Mouse (Mus musculus): ENCODE measurements around the gene Hist2h3c2. TPM values are rescaled to one million over a fixed set of nuclear protein-coding genes. Genes with fewer than 3 reads are reported as not detected.
"Not testable (repeated sequence)": the region's sequence is repeated elsewhere in the genome, so short reads cannot be mapped to it uniquely, and the experiment has no call there.

Gene Hist2h3c2
- polyA plus RNA-seq, 1 experiment from 2014 or later = 2.7 TPM

DNA sequence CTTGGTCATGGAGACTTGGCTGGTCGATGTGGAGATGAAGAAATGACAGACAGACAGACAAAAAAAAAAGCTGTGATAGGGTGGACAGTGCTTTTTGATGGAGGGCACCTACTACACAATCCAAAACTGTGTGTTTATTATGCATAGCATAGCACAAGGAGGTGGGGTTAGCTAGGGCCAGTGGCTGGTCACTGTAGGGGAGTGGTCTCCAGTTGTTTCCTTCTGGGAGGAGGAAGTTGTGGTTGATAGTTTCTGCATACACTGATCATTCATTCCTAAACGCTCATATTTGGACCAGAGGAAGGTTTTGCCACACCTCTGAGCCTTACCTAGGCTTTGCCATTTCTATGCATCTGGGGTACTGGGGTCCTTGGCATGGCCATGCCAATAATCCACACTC, 8.5 kb downstream of the Hist2h3c2 start:
- H3K27ac ChIP-seq (ENCODE audit: low read length) = no peak overlapping the region
- no peak overlapping the region for H3K9ac ChIP-seq (ENCODE audit: low read length)
- no peaks in the 10 kb centered on the region for H3K36me3 ChIP-seq (ENCODE audit: control insufficient read depth, insufficient read depth)
- H3K27me3 ChIP-seq (ENCODE audit: control insufficient read depth, insufficient read depth, low read length) = no peaks in the 10 kb centered on the region
- H3K9me3 ChIP-seq (replicated peaks; ENCODE audit: control insufficient read depth, low read length) = no peaks in the 10 kb centered on the region
- no peak for ATAC-seq (replicated peaks; ENCODE audit: extremely low read depth, insufficient read depth, low FRiP score)
- no peaks in the 10 kb centered on the region; the same call in 1 of the 2 replicates for H3K4me1 ChIP-seq (ENCODE audit: control insufficient read depth, insufficient read depth, low read length)
- 79% methylated on average over 2 of the region's 2 CpGs for WGBS
- no peak overlapping the region for H3K4me2 ChIP-seq (ENCODE audit: low read depth, low read length)
- H3K4me3 ChIP-seq (ENCODE audit: low read length) = no peak overlapping the region

DNA sequence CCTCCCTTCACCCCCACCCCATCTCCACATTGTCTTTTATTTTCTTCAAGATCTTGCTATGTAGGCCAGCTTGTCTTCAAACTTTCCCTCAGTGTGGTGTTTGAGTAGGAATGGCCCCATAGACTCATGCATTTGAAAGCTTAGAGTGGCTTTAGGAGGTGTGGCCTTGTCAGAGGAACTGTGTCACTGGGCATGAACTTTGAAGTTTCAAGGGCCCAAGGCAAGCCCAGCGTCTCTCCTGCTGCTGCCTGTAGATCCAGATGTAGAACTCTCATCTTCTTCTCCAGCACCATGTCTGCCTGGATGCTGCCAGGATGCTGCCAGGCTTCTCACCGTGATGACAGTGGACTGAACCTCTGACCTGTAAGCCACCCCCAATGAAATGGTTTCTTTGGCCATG, 10.1 kb downstream of the Hist2h3c2 start:
- Histone ChIP-seq H3K9me3 (replicated peaks; ENCODE audit: control insufficient read depth, low read length) (no peaks in the 10 kb centered on the region), H3K4me3 (ENCODE audit: low read length) (no peak overlapping the region), H3K4me1 (ENCODE audit: control insufficient read depth, insufficient read depth, low read length) (peaks cover 2% of the 10 kb centered on the region; the same call in 1 of the 2 replicates), H3K27me3 (ENCODE audit: control insufficient read depth, insufficient read depth, low read length) (no peaks in the 10 kb centered on the region), H3K27ac (ENCODE audit: low read length) (no peak overlapping the region), H3K9ac (ENCODE audit: low read length) (no peak overlapping the region), H3K4me2 (ENCODE audit: low read depth, low read length) (no peak overlapping the region), H3K36me3 (ENCODE audit: control insufficient read depth, insufficient read depth) (no peaks in the 10 kb centered on the region)
- 53% methylated on average over 2 of the region's 2 CpGs for WGBS
- ATAC-seq (replicated peaks; ENCODE audit: extremely low read depth, insufficient read depth, low FRiP score) = no peak

DNA sequence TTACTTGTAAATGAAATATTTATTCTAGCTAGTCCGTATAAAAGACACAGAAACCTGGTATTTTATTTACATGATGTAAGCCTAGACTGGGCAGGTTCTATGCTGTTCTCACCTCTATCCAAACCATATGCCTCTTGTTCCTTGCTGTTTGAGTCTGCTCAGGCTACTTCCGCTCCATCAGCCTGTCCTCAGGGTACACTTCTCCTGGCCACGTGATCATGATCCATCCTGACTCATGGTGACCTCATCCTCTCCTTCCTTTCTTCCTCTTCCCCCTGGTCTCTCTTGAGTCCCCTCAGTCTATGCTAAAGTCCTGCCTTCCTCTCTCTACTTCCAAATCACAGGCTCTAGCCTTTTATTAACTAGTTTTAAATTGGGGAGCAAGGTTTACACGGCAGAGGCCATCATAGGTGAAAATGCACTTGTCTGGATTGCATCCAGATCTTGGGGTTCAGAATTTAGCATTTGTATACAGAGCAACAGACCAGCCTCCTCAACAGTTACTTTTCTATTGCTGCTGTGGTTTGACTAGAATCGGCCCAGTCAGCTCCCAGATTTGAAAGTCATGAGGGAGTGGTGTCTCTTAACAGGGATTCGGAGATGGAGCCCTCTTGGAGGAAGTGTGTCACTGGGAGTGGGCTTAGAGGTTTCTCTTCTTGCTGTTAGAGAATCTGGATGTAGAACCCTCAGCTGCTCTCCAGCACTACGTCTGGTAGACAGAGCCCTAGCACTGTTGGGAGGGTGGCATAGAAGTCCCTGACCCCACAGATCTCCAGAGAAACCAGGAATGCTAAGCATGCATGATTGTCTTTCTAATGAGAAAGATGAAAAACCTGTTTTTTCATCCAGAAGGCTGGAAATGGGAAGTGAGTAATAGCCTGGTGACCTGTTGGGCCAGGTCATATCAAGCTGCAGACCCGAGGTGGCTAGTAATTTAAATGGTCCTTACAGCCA, 12.0 kb downstream of the Hist2h3c2 start:
- Histone ChIP-seq H3K4me1 (ENCODE audit: control insufficient read depth, insufficient read depth, low read length) (peaks cover 17% of the 10 kb centered on the region), H3K27me3 (ENCODE audit: control insufficient read depth, insufficient read depth, low read length) (no peaks in the 10 kb centered on the region), H3K9ac (ENCODE audit: low read length) (no peak overlapping the region), H3K27ac (ENCODE audit: low read length) (no peak overlapping the region), H3K4me2 (ENCODE audit: low read depth, low read length) (no peak overlapping the region), H3K36me3 (ENCODE audit: control insufficient read depth, insufficient read depth) (no peaks in the 10 kb centered on the region), H3K9me3 (replicated peaks; ENCODE audit: control insufficient read depth, low read length) (no peaks in the 10 kb centered on the region), H3K4me3 (ENCODE audit: low read length) (no peak overlapping the region)
- WGBS = 60% methylated on average over 8 of the region's 8 CpGs
- ATAC-seq (replicated peaks; ENCODE audit: extremely low read depth, insufficient read depth, low FRiP score) = no peak

DNA sequence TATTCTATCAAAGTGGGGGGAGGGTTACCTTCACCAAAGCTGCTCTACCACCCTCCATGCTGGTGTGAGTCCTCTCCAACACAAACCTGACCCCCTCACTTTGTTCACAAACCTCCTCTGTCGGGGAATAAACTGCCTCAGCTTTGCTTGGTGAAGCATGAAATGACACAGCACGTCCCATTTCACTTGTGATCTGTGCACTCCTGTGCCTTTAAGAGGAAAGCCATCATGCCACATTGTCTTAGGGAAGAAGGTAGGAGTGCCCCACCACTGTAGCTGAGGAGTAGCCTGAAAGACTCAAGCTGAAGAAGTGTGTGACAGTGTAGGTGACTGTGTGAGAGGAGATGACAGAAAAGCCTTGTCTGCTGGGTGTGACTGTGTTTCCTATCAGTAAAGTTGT, 13.5 kb downstream of the Hist2h3c2 start:
- Histone ChIP-seq H3K9me3 (replicated peaks; ENCODE audit: control insufficient read depth, low read length) (no peaks in the 10 kb centered on the region), H3K27ac (ENCODE audit: low read length) (no peak overlapping the region), H3K27me3 (ENCODE audit: control insufficient read depth, insufficient read depth, low read length) (no peaks in the 10 kb centered on the region), H3K36me3 (ENCODE audit: control insufficient read depth, insufficient read depth) (no peaks in the 10 kb centered on the region), H3K4me3 (ENCODE audit: low read length) (no peak overlapping the region), H3K9ac (ENCODE audit: low read length) (peak overlapping the region; percentile 21; the same call in 1 of the 2 replicates), H3K4me2 (ENCODE audit: low read depth, low read length) (no peak overlapping the region), H3K4me1 (ENCODE audit: control insufficient read depth, insufficient read depth, low read length) (peaks cover 22% of the 10 kb centered on the region)
- 29% methylated on average over 2 of the region's 2 CpGs for WGBS
- ATAC-seq (replicated peaks; ENCODE audit: extremely low read depth, insufficient read depth, low FRiP score) = no peak

DNA sequence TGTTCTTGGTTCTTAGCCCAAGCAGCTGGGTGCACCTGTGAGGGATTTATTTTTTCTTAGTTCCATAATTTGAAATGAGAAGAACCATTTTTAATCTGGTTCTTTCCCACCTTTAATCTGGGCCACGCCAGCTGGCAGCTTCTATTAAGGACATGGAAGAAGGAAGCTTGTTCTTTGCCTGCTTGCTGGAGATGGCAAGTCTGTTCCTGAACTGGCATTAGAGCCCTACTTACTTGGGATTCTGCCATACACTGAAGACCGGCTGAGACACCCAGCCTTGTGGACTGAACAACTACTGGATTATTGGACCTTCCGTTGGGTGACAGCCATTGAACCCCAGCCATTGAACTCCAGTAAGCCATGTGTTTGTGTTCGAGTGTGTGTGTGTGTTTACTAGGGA, 16.2 kb downstream of the Hist2h3c2 start:
- WGBS = 89% methylated on average over 4 of the region's 4 CpGs
- ATAC-seq (replicated peaks; ENCODE audit: extremely low read depth, insufficient read depth, low FRiP score) = no peak
- H3K27me3 ChIP-seq (ENCODE audit: control insufficient read depth, insufficient read depth, low read length) = no peaks in the 10 kb centered on the region
- H3K27ac ChIP-seq (ENCODE audit: low read length) = no peak overlapping the region
- peak overlapping the region; percentile 91 for H3K4me2 ChIP-seq (ENCODE audit: low read depth, low read length)
- no peak overlapping the region for H3K4me3 ChIP-seq (ENCODE audit: low read length)
- H3K36me3 ChIP-seq (ENCODE audit: control insufficient read depth, insufficient read depth) = no peaks in the 10 kb centered on the region
- H3K9ac ChIP-seq (ENCODE audit: low read length) = no peak overlapping the region
- H3K9me3 ChIP-seq (replicated peaks; ENCODE audit: control insufficient read depth, low read length) = no peaks in the 10 kb centered on the region
- H3K4me1 ChIP-seq (ENCODE audit: control insufficient read depth, insufficient read depth, low read length) = peaks cover 28% of the 10 kb centered on the region

DNA sequence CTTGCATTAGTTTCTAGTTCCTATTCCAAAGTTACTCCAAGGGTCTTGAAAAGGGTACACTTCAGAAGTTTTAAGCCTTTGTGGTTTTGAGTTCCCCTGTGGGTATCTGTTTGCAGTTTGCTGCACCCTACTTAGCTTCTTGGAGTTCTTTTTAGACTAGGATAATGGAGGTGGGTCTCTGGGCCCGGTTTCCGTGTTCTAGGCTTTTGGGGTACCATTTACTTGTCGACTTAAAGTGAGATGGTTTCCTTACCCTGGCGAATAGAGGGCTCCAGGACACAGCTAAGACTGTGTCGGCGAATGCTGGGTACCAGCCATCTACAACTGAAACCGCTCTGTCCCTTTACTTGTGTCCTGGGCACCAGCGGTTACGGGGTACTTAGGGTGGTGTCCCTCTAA, 17.3 kb downstream of the Hist2h3c2 start:
- no peak for ATAC-seq (replicated peaks; ENCODE audit: extremely low read depth, insufficient read depth, low FRiP score)
- WGBS = 25% methylated on average over 9 of the region's 9 CpGs
- H3K4me1 ChIP-seq (ENCODE audit: control insufficient read depth, insufficient read depth, low read length) = peaks cover 28% of the 10 kb centered on the region

DNA sequence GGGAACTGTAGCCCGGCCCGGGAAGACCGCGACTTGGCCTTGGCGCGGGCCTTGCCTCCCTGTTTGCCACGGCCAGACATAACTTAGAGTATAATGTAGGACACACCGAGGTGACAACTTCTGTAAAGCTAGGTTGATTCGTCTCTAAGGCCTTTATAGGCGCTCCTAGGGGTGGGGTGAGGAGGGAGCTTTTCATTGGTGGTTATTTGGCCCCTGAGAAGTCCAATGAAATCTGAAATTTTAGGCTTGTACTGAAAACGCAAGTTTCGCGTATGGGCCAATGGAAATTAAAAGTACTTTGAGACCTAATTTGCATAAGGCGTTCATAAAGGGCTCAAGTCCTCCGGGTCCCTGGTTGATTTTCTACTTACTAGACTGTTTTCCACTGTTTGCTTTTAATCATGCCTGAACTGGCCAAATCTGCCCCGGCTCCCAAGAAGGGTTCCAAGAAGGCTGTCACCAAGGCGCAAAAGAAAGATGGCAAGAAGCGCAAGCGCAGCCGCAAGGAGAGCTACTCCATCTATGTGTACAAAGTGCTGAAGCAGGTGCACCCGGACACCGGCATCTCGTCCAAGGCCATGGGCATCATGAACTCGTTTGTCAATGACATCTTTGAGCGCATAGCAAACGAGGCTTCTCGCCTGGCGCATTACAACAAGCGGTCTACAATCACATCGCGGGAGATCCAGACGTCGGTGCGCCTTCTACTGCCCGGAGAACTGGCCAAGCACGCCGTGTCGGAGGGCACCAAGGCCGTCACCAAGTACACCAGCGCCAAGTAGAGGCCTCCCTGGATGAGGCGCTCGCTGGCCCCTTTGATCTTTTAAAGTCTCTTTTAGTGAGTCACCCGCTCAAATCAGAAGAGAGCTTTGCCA, 17.9 kb downstream of the Hist2h3c2 start, which contains the start of the genes Hist2h2ac and Hist2h2be:
Gene Hist2h2ac, minus strand, starts transcription at position 116 of the 875 bp plus-strand sequence.
Gene Hist2h2be, plus strand, starts transcription at position 355 of the 875 bp plus-strand sequence.
- Histone ChIP-seq H3K9ac (ENCODE audit: low read length) (peak within 1 kb of the TSS; percentile 94), H3K36me3 (ENCODE audit: control insufficient read depth, insufficient read depth) (no peaks in the 10 kb centered on the region), H3K4me3 (ENCODE audit: low read length) (peak within 1 kb of the TSS; percentile 77), H3K27me3 (ENCODE audit: control insufficient read depth, insufficient read depth, low read length) (no peaks in the 10 kb centered on the region), H3K4me1 (ENCODE audit: control insufficient read depth, insufficient read depth, low read length) (peaks cover 28% of the 10 kb centered on the region), H3K9me3 (replicated peaks; ENCODE audit: control insufficient read depth, low read length) (no peaks in the 10 kb centered on the region), H3K4me2 (ENCODE audit: low read depth, low read length) (peak within 1 kb of the TSS; percentile 91), H3K27ac (ENCODE audit: low read length) (peak within 1 kb of the TSS; percentile 100)
- ATAC-seq (replicated peaks; ENCODE audit: extremely low read depth, insufficient read depth, low FRiP score) = peak; percentile 92
- under 1% methylated on average over 43 of the region's 43 CpGs for WGBS

More for the DNA sequence above, 17.3 kb downstream of the Hist2h3c2 start:
- Histone ChIP-seq H3K27ac (ENCODE audit: low read length) (peak overlapping the region; percentile 100), H3K36me3 (ENCODE audit: control insufficient read depth, insufficient read depth) (no peaks in the 10 kb centered on the region), H3K9me3 (replicated peaks; ENCODE audit: control insufficient read depth, low read length) (no peaks in the 10 kb centered on the region), H3K9ac (ENCODE audit: low read length) (peak overlapping the region; percentile 81), H3K27me3 (ENCODE audit: control insufficient read depth, insufficient read depth, low read length) (no peaks in the 10 kb centered on the region), H3K4me2 (ENCODE audit: low read depth, low read length) (peak overlapping the region; percentile 91), H3K4me3 (ENCODE audit: low read length) (peak overlapping the region; percentile 77)

DNA sequence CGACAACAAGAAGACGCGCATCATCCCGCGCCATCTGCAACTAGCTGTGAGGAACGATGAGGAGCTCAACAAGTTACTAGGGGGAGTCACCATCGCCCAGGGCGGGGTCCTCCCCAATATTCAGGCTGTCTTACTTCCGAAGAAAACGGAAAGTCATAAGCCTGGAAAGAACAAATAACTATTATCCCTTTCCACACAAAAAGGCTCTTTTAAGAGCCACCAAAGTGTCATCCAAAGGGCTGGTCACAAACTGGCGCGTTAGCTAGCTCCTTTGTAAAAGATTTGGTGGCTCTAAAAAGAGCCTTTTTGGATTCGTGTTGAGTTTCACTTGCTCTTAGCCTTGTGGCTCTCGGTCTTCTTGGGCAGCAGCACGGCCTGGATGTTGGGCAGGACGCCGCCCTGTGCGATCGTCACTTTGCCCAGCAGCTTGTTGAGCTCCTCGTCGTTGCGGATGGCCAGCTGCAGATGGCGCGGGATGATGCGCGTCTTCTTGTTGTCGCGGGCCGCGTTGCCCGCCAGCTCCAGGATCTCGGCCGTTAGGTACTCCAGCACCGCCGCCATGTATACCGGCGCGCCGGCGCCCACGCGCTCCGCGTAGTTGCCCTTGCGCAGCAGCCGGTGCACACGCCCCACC, 18.7 kb downstream of the Hist2h3c2 start:
- ATAC-seq (replicated peaks; ENCODE audit: extremely low read depth, insufficient read depth, low FRiP score) = not testable (repeated sequence)

More for the DNA sequence above, 18.7 kb downstream of the Hist2h3c2 start:
- H3K9ac ChIP-seq (ENCODE audit: low read length) = peak overlapping the region; percentile 94
- H3K27me3 ChIP-seq (ENCODE audit: control insufficient read depth, insufficient read depth, low read length); H3K9me3 ChIP-seq (replicated peaks; ENCODE audit: control insufficient read depth, low read length); H3K36me3 ChIP-seq (ENCODE audit: control insufficient read depth, insufficient read depth): not testable (repeated sequence)
- H3K4me1 ChIP-seq (ENCODE audit: control insufficient read depth, insufficient read depth, low read length) = peaks cover 28% of the 10 kb centered on the region
- H3K4me3 ChIP-seq (ENCODE audit: low read length) = peak overlapping the region; percentile 77
- peak overlapping the region; percentile 100 for H3K27ac ChIP-seq (ENCODE audit: low read length)
- H3K4me2 ChIP-seq (ENCODE audit: low read depth, low read length) = peak overlapping the region; percentile 91
- WGBS = under 1% methylated on average over 24 of the region's 47 CpGs
